Mouse (Mus musculus) spleen, postnatal 0 days (tissue): ENCODE data around the gene Dck. TPM values are rescaled to one million over a fixed set of nuclear protein-coding genes. Genes with fewer than 3 reads are reported as not detected.

ENCODE experiments used
- polyA plus RNA-seq: library from polyadenylated mRNA; unstranded; fragments of >200 nt; fragmentation: Nextera tagmentation; extraction: Ambion mirVana; gene quantifications from 2 replicates; pipeline ENCODE4 v1.2.1, GENCODE M21; 2015

Dck gene
- 105 and 129 TPM in 2 replicates for polyA plus RNA-seq

DNA sequence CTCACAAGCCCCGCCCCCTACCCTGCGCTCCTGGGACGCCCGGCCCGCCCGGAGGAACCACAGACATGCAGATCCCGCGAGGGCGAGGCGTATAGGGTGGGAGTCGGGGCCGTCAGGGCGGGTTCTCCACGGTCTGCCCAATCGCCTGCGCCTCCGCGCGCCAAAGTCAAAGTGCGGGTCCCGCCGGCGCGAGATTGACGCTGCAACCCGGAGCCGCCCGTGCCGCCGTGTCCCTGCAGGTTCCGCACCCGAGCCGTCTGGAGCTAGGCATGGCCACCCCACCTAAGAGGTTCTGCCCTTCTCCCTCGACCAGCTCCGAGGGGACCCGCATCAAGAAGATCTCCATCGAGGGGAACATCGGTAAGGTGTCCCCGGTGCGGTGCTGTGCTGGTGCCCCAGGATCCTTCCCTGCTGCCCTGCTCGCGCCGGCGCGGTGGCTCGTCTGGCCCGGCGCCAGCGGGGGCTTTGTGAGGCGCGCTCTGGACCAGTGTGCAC lies at the start of gene Dck:
Gene Dck, plus strand, starts transcription at position 10 of the 495 bp plus-strand sequence.

DNA sequence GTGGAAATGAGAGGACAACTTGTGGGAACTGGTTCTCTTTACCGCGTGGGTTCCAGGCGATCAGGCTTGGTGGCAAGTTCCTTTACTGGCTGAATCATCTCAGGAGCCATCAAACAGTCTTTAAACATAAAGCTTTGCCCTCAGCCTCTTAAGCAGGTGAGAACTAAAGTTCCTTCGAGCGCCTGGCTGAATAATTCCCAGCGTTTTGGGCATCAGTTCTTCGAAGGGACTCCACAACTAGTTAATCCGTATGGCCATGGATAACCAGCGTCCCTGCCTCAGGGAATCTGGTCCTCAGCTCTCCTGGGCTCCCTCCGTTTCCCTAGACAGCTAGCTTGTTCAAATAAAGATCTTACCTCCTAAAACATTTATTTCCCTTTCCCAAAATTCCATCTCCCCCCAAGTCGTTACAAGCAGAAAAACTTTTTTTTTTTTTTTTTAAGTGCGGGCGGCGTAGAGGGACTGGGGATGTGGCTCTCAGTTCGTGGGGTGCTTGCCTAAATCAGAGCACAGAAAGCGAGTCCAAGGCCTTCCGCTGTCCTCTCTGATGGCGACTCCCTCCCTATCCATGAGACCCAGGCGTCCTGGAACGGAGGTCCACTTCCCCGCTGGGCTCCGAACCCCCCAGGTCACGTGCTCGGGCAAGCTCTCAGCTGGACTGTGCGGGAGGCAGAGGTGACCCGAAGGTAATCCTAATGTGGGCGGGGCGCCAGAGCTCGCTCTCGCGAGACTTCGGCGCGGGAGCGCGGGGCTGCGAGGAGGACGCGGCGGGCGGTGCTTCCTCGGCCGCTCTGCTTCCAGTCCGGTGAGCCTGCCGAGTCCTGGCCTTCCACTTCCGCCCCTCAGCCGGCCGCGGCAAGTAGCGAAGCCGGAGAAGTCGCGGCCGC lies 44.4 kb upstream of the Dck start, which contains the start of gene Mob1b:
Gene Mob1b, plus strand, starts transcription at position 740 of the 887 bp plus-strand sequence.

Other genes with a start within 250 kb of the Dck start
- 0.24 TPM in 1 of 2 replicates, not detected in the other for gene Jchain, start 237.1 kb upstream of the Dck start, polyA plus RNA-seq
- gene Utp3, start 210.5 kb upstream of the Dck start, polyA plus RNA-seq = 43.5 and 45.1 TPM in 2 replicates
- 4.5 and 5.1 TPM in 2 replicates for gene Rufy3, start 200.0 kb upstream of the Dck start, polyA plus RNA-seq
- gene Grsf1, start 88.8 kb upstream of the Dck start, polyA plus RNA-seq = 36.8 and 37.5 TPM in 2 replicates
- 7.7 and 8.9 TPM in 2 replicates for gene Mob1b, start 44.1 kb upstream of the Dck start, polyA plus RNA-seq
- 0.40 and 0.64 TPM in 2 replicates for gene Slc4a4, start 121.8 kb downstream of the Dck start, polyA plus RNA-seq